Mouse (Mus musculus): ENCODE measurements around the gene Ano6.

The Ano6 gene

GRCm38 (mm10) chr15:95895699-95896098 is 105.1 kb downstream of the Ano6 start:
- DNase-seq: no peak

- no peak for DNase-seq
Measured at GRCm38 (mm10) chr15:95897653-95898052, 107.0 kb downstream of the Ano6 start.

- no peak for DNase-seq
Measured at GRCm38 (mm10) chr15:95898438-95898837, 107.8 kb downstream of the Ano6 start.

- DNase-seq: no peak
Measured at GRCm38 (mm10) chr15:95902396-95902795, 111.8 kb downstream of the Ano6 start.

GRCm38 (mm10) chr15:95904247-95904646 is 113.6 kb downstream of the Ano6 start:
- DNase-seq: no peak

GRCm38 (mm10) chr15:95906017-95906749 is 115.5 kb downstream of the Ano6 start:
- peak; percentile 54 for DNase-seq

GRCm38 (mm10) chr15:95906891-95907290 is 116.2 kb downstream of the Ano6 start:
- no peak for DNase-seq

- DNase-seq: peak; percentile 34
Measured at GRCm38 (mm10) chr15:95907337-95907736, 116.7 kb downstream of the Ano6 start.

- DNase-seq: no peak
Measured at GRCm38 (mm10) chr15:95907909-95908308, 117.3 kb downstream of the Ano6 start.

- DNase-seq: no peak
Measured at GRCm38 (mm10) chr15:95910099-95910780, 119.6 kb downstream of the Ano6 start.

GRCm38 (mm10) chr15:95914963-95915362 is 124.3 kb downstream of the Ano6 start:
- DNase-seq: no peak

- DNase-seq: no peak
Measured at GRCm38 (mm10) chr15:95915477-95915876, 124.8 kb downstream of the Ano6 start.

GRCm38 (mm10) chr15:95917330-95917729 is 126.7 kb downstream of the Ano6 start:
- no peak for DNase-seq

- no peak for DNase-seq
Measured at GRCm38 (mm10) chr15:95920047-95920446, 129.4 kb downstream of the Ano6 start.

GRCm38 (mm10) chr15:95921072-95921471 is 130.4 kb downstream of the Ano6 start:
- DNase-seq: no peak

- no peak for DNase-seq
Measured at GRCm38 (mm10) chr15:95921639-95922038, 131.0 kb downstream of the Ano6 start.

- DNase-seq: no peak
Measured at GRCm38 (mm10) chr15:95922558-95922957, 131.9 kb downstream of the Ano6 start.

- no peak for DNase-seq
Measured at GRCm38 (mm10) chr15:95925334-95925986, 134.8 kb downstream of the Ano6 start.

GRCm38 (mm10) chr15:95929087-95929486 is 138.4 kb downstream of the Ano6 start:
- no peak for DNase-seq

- no peak for DNase-seq
Measured at GRCm38 (mm10) chr15:95931013-95931775, 140.6 kb downstream of the Ano6 start.

GRCm38 (mm10) chr15:95932358-95932757 is 141.7 kb downstream of the Ano6 start:
- no peak for DNase-seq

- no peak for DNase-seq
Measured at GRCm38 (mm10) chr15:95935141-95935540, 144.5 kb downstream of the Ano6 start.

- peak; percentile 41 for DNase-seq
Measured at GRCm38 (mm10) chr15:95943470-95943869, 152.8 kb downstream of the Ano6 start.

Measured in kidney, adult 18-20 months (tissue).